Mouse (Mus musculus) right cerebral cortex, adult 2 months (tissue): ENCODE measurements around the gene Ttc28.

Experiments
- DNase-seq, 2 experiments: peaks; one replicate each; pipeline ENCODE4 v3.0.0; 2021 to 2022; ENCODE audit warnings: low spot score in 2 of 2

Ttc28 gene

DNA sequence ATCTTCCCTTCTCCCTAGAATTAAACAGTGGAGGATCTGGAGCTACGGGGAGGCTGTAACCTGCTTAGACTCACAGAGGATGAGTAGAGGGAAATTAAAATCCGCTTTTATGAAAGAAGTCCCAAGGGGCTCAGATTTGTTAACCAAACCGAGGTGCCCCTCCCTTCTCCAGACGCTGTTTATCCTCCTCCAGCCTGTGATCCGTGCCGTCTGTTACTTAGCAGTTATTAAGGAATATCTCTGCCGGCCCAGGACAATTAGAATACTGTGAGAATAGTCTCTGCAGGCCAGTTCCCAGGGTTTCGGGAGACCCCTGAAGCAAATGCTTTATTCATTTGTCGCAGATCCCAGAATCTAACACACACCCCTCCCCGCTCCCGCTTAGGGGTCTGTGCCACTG is 283.8 kb downstream of the Ttc28 start:
- no peak for DNase-seq

DNA sequence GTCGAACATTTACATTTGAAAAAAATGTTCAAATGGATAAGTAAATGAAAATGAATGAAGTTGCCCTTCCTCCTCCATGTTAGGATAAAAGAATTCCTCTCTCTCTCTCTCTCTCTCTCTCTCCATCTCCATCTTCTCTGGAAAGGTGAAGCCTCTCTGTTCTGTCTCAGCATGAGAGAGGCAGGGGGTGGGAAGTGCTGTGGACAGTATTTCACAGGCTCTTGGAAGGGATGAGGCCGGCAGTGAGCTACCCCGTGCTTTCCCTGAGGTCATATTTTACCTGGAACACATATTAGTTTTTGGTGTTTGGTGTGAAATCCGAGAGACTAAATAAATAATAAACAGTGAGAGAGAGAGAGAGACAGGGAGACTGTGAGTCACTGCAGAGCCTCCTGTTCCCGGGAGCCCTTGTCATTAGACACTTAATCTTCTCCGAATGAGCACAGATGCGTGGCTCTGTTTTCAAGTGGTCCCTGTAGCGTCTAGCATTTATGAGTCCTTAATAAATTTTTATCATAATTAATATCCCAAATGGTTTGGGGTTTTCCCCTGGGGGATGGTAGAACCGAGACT is 284.8 kb downstream of the Ttc28 start:
- no peak for DNase-seq

DNA sequence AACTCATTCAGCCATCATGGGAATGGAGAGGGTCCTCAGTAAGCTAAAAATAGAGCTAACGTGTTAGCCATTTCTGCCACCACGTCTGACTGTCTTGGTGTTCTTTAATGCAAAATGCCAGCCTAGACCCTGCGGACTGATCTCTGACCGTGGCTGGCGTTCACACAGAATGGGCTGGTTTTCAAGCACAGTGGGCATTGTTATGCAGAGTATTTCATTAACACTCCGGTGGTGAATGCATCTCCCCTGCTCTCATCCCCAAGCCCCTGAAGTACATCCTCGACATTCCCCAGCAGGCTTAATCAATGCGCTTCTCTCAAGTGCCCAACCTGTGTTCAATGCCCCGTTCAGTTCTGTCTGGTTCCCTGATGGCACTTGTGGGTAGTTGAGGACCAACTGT is 290.8 kb downstream of the Ttc28 start:
- no peak for DNase-seq

DNA sequence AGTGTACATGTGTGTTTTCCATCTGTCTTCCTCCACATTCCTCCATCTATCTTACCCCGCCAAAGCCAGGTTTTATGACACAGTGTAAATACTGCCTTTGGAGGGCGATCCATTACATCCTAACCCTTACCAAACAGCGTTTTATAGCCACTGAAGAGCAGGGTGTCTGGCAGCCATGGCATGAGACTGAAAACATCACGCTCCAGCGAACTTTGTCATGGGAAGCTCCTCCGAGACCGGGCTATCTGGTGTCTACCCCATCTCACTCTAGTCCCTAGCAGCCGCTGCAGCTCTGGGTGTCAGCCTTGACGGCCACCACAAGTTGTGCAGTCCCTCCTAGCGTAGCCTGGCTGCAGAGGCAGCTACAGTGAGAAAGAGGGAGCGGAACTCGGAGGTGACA is 295.8 kb downstream of the Ttc28 start:
- no peak for DNase-seq

DNA sequence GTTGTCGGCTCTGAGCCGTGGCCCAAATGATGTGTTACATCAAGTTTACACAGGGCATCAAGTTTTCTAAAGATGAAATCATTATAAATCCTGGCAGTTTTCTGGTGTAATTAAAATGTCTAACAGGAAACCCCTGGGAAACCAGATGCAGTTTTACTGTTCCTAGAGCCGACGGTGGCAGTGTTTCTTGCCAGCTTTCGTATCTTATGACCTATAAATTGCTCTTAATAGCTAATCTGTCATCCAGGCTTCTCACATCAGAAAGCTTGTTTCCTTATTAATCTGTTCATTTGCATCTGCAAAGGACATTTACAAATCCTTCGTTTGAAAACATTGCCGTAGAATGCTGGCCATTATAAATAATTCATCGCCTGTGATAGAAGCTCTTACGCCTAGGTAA is 296.2 kb downstream of the Ttc28 start:
- DNase-seq = no peak

DNA sequence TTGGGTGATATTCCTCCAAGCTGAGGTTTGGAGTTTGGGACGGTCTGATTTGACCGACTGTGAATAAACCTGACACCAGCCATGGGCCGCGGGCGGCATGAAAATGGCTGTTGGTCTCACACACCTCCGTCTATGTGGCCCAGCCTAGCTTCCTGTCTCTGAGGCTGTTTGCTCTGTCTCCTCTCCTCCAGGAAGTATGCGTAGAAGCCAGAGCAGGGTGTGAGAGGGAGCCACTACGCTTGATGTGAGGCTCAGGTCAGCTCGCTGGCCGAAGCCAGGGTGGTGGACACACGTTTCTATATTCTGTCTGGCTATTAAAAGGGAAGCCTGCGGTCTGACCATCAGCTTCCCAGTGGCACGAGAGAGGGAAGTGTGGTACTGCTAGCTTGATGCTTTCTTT is 296.8 kb downstream of the Ttc28 start:
- no peak for DNase-seq

DNA sequence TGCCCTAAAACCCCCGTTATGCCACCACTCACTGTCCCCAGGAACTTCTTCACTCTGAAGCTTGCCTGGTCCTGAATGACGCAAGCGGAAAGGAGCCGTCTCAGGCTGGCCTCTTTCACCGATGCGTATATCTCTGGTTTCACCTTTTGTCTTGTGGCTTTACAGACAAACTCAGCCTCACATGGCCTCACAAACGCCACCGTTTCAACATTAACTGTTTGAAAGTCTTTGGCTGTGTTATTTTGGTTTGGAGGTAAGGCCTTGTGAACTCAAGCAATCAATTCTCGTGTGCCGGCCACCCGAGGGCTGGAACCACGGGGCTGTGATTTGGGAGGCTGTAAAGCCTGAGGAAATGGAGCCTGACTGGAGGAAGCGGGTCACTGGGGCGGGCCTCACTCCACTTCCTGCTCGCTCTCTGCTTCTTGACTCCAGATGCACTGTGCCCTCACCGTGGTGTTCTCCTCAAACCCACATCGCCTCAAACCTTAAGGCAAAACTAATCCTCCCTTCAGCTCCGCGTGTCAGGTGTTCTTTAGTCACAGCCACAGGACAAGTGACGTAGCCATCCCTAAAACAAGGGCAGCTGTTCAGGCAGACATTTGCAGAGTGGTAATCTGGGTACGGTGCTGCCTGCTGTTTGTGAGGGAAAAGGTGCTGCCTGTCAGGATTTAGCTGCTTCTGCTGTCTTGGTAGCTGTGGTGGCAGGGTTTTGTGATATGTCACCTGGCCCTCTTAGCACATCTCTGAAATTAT is 298.9 kb downstream of the Ttc28 start:
- DNase-seq = no peak

DNA sequence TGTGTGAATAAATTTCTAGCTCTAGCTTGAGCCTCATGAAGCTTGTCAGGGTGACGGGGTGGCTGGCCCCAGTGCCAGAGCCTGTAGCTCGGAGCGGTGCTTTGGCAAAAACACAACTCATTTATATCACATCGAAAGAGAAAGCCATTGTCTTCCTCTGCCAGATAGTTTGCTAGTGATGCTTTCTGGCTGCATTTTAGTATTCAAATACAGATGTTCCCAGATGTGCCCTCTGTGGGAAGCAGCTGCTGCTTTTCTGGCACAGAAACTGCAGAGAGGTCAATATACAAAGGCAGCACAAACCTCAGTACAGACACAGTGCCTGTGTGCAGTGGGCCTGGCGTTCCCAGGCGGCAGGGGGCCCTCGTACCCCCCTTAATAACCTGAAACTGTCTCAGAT is 300.0 kb downstream of the Ttc28 start:
- no peak for DNase-seq

DNA sequence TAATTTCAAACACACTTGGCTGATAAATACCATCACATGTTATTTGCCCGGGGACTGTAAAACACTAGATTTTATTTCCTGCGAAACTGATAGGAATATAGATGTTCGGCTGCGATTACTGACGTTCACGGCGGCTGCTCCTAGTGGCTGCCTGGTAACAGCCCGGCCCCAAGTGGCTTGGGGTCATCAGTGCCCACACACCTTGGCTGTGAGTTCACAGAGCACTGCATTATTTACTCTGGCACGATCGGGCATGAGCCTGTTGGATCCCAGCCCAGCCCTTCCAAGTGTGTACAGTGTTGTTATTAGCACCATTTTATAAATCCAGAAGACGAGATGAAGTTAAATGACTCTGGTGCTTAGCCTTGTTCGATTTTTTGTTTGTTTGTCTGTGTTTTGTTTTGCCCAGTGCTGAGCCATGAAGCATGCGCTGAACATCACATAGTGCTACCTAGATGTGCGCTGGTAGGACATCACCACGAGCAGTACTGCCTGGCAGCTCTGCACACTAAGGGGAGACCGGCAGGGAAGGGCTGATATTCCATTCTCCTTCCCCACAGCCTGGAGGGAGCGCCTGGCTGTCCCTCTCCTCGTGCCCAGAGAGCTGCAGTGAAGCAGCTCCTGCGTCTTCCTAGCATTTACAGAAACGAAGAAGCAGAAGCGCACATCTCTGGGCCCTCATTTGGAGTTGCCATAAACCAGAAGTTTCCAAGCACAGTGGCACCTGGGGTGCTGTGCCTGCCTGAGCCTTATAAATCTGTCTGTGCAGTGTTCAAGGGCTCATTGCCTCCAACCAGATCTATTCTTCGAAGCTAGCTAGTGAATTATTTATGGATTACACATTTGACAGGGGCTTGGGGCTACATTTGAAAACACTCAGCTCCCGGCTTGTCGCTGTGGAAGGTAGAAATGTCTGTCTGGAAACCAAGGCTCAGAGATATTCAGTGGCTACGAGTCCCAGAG is 300.8 kb downstream of the Ttc28 start:
- no peak for DNase-seq

DNA sequence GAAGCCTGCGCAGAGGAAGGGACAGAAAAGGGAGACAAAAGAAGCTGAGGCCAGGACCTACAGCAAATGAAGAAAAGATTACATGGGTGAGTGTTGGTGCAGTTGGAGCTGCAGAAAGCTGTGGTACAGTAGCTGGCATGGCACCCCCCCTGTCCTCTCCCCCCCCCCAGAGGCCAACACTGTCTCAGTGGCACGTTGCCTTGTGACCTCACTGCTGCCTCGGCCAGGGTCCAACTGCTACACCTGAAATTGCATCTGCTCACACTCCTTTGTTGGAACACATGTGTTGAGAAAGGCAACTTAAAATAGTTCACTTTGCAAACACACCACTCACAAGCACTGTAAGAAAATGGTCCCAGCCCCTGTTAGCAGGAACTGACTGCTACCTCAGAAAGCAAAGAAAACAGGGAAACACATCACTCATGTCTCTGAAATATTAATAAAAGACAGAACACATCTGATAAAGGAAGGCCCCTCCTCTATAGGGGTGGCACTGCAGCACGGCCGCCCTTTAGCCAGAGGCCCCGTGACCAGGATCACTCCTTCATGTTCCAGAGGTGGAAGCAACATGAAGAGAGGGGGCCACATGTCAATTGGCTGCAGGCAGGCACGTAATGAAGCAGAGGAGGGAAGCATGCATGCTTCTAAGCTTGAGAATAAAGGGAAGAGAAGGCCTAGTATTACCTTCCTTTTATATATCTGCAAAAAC is 301.8 kb downstream of the Ttc28 start:
- DNase-seq = no peak

DNA sequence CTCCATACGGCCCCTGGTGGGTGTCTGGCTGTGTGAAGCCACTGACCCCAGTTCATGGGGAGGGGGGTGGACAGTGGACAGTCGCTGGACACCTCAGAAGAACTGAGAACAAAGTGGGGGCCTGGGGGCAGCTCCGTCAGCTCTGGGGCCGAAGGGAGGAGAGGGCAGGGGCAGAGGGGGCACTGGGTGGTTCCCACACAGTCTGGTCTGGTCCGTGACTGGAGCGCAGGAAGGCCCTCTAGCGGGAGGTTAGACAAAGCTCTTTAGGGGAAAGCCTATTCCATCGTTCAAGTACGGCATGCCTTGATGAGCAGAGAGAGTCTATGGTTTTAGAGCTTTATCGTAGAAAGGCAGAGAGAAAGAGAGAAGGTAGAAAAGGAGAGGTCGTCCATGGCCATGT is 307.0 kb downstream of the Ttc28 start:
- no peak for DNase-seq

DNA sequence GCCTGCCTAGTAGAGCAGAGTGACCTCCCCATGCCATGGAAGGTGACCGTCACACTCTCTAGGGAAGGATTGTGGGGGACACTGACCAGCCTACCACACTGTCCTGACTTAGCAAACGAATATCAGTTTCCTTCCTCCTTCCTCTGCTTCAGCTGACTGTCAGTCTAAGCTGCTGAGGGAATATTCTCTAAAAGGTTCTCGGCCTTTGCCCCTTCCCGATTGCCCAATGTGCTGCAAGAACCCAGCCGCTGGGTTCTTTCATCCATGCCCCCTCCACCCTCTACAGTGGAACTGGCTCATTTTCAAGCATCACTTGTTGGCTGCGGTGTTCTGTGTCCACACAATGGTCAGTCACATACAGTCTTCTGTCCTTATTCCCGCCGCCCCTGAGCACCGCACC is 312.4 kb downstream of the Ttc28 start:
- DNase-seq = no peak

DNA sequence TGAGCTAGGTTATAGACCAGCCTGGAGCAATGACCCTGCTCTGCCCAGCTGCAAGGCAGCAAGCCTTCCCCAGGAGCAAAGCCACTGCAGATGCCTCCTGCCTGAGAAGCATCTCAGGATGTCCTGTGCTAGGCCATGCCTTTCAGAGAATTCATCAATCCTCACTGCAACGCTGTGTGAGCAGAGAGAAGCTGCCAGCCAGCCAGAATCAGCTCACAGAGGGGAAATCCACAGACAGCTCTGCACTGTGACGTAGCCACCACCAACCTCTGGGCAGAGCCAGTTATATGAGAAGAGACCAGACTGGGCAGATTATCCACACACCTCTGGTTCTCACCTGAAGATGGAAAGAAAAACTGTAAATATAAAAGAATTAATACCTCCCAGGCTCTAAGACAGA is 315.2 kb downstream of the Ttc28 start:
- no peak for DNase-seq

DNA sequence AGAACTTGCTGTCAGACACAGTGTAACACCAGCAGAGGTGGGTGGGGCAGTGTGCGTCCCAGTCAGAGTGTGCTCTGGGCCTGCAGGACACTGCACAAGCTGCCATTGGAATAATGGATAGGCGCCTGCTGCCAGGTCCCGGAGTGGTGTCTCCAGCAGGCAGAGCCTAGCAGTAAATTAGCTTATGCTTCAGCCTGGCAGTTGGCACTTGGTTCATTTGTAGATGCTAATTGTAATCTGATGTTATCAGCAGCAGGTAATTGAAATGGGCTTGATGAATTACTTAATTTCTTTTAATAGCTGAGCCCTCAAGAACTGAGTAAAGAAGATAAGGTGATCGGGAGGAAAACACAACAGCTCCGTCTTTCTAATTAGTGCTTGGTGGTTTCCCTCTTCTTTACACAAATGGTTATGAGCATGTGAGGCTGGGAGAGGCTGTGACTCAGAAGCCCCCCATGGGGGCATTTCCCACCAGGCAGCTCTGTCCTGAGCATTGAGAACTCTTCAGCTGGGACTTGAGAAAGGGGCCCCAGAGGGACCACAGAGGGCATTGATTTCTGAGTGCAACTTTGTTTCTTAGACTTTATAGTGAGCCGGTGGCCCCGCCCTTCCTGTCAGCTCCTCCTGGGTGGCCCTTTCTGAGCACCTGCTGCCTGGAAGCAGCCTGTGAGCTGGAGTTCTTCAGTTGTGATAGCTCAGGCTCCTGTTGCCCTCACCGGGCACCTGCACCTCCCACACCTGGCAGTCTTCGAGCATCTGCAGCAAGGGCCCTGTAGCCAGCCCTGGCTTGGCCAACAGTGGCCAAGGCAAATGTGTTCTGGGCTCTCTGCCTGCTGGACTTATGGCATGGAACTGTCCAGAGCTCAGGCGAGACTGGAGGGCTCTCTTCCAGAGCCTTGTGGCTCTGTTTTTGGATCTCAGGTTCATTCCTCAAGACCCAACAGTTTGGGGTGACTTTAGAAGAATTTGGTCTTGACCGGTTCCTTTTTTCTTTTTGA is 316.2 kb downstream of the Ttc28 start:
- no peak for DNase-seq

DNA sequence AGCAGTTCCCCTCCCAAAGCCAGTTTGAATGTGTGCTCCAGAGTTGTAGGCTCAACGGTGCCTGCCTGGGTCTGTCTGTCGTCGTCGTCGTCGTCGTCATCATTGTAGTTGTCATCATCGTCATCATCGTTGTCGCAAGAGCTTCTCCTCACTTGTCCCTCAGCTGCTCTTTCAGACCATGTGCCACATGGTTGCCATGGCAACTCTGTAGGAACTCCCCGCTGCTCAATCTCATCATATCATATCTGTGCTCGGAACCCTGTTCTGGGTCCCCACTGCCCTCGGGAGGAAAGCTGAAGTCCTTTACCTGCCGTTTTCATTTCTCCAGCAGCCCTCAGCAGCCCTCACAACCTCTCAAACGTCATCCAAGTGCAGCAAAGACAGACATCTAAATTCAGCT is 318.1 kb downstream of the Ttc28 start:
- DNase-seq = no peak

DNA sequence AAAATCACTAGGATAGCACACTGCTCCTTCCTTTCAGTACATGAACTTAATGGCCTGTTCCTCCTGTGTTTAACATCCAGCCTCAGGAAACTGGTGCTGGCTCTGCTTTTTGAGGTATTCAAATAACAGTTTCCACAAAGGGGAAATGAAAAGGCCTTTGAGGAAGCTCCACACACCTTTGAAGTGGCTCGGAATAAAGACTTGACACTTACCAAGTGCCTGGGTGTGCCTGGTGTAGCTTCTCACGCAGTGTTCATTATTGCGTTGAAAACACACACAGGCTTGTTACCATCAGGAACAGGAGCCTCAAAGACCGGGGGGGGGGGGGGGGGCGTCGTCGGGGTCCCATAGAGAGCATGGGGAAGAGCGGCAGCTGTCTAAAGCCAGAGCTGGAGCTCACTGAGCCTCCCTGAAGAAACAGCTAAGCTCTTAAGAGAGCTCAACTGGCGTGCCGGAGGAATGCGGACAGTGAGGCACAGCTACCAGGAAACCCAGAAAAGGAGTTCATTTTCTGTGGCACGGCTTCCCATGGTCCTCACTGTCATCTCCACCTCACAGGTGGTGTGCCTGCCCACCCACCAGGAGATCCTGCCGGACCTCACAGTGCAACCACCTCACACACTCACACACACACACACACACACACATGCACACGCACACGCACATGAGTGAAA is 320.7 kb downstream of the Ttc28 start:
- DNase-seq = no peak

DNA sequence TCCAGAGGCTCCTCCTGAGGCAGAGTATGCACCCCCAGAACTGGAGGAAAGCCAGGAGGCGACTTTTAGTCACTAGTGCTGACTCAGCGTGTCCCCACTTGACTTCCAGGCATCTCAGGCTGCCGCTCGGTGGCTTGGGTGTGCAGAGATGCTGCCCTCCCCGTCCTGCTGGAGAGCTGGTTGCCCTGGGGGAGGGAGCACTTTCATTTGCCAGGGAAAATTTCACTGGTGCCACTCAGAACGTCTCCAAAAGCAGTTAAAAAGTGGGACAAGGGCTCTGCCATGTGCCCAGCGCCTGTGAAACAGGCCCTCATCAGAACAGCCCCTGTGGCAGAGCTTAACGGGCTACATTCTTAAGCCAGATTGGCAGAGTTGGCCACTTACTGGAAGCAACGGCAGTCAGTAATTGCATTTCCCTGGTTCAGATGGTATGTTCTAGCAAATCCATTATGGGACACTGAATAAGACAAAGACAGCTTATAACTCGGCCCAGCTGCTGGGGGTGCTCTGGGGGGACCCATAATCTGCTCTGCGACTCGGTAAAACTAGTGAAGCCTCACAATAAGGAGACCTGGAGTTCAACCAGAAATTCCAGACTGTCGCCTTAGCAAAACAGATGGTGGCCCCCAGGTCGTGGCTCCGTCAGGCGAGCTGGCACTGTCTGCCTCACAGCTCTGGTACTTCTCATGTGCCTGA is 321.5 kb downstream of the Ttc28 start:
- peak; percentile 67 to 68 for DNase-seq

DNA sequence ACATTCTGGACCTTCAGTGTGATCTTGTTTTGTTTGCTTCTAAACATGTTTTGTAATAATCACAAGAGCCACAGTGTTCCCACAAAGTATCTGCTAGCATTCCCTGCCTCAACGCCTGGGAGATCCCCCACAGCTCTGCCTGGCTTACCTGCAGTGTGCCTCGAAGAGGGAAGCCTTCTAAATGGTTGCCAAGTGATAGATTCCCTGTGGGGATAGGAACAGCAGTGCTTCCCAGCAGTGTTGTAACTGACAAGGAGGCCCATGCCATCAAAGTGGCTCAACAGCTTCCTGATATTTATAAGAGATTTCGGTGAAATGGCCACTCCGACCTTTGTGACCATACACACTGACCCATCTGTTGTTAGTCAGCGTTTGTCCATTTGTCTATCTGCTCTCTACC is 324.6 kb downstream of the Ttc28 start:
- no peak for DNase-seq

DNA sequence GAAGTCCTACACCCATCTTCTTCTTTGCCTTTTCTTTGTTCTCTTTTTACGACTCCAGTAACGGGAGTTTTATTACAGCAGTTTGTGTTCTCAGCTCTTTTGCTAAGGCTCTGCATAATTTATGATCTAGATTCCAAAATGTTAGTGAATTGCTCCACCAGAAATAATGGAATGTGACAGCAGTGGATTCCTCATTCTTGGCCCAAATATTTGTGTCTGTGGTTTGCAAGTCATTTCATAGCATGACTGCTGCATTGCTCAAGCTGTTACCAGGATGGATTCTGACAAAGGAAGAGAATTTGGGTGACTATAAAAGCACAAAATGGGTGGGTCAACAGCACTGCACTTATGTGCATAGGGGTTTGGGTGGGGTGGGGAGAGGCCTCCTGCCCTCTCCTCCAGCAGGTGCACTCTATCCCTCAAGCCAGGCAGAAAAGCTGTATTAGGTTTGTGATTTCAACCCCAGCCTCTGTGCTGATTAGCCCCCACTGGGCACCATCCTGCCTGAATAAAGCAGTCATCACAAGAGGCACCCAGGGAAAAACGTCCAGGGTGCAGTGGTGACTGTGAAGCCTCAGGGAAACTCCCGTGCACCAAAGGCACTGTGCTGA is 325.5 kb downstream of the Ttc28 start:
- no peak for DNase-seq
